Mouse (Mus musculus) heart, embryonic 16.5 days (tissue): Measurements from ENCODE around the gene Dnaic1. TPM values are rescaled to one million over a fixed set of nuclear protein-coding genes. Genes with fewer than 3 reads are reported as not detected.

ENCODE experiments used
- ATAC-seq: fragments of 200-750 bp; cut with Nextera tagmentation; replicated peaks from 2 replicates; pipeline ENCODE4 v1.8.0; 2017; ENCODE audit warnings: moderate number of reproducible peaks; ENCODE audit not compliant: insufficient read depth, low FRiP score; ENCODE audit errors: extremely low read depth
- H3K27ac ChIP-seq: fragments of 300-500 bp; sonication (generic); 2 replicates; pipeline ENCODE4 v1.5.1; 2014; ENCODE audit warnings: mild to moderate bottlenecking, low read length, control low read depth, moderate library complexity
- H3K27me3 ChIP-seq: fragments of 300-500 bp; sonication (generic); 2 replicates; pipeline ENCODE4 v1.6.1; 2014; ENCODE audit warnings: low read length, mixed read lengths; ENCODE audit not compliant: control insufficient read depth, insufficient read depth
- H3K36me3 ChIP-seq: fragments of 300-500 bp; sonication (generic); 2 replicates; pipeline ENCODE4 v1.6.1; 2014; ENCODE audit not compliant: control insufficient read depth, insufficient read depth
- H3K4me1 ChIP-seq: fragments of 300-500 bp; sonication (generic); 2 replicates; pipeline ENCODE4 v1.6.1; 2014; ENCODE audit warnings: low read length, mixed read lengths; ENCODE audit not compliant: control insufficient read depth, insufficient read depth
- H3K4me2 ChIP-seq: fragments of 300-500 bp; sonication (generic); 2 replicates; pipeline ENCODE4 v1.6.1; 2014; ENCODE audit warnings: low read depth, mild to moderate bottlenecking, control low read depth, low read length
- H3K4me3 ChIP-seq: fragments of 300-500 bp; sonication (generic); 2 replicates; pipeline ENCODE4 v1.5.1; 2014; ENCODE audit warnings: mild to moderate bottlenecking, control low read depth, low read length
- H3K9ac ChIP-seq: fragments of 300-500 bp; sonication (generic); 2 replicates; pipeline ENCODE4 v1.6.1; 2014; ENCODE audit warnings: low read length, control low read depth
- H3K9me3 ChIP-seq: fragments of 300-500 bp; sonication (generic); replicated peaks from 2 replicates; pipeline ENCODE4 v1.6.1; 2016; ENCODE audit warnings: low read length; ENCODE audit not compliant: control insufficient read depth
- WGBS: fragments of 180-500 bp; shearing (Covaris S2); extraction: QIAGEN DNeasy Blood & Tissue Kit; methylation state at CpG from one replicate; pipeline ENCODE4 v1.1.7; 2014; 5-methylcytosine and 5-hydroxymethylcytosine counted together
- polyA plus RNA-seq: library from polyadenylated mRNA; unstranded; fragments of >200 nt; fragmentation: Nextera tagmentation; extraction: Ambion mirVana; gene quantifications from 2 replicates; pipeline ENCODE4 v1.2.1, GENCODE M21; 2015

Dnaic1 gene
- polyA plus RNA-seq, 1 experiment from 2014 or later = 2.6 TPM

- no peak for ATAC-seq
- WGBS = 67% methylated on average over 3 of the region's 3 CpGs
Observed at GRCm38 (mm10) chr4:41557092-41557491, 12.5 kb upstream of the Dnaic1 start.

GRCm38 (mm10) chr4:41563297-41563696, 6.3 kb upstream of the Dnaic1 start:
- no peaks in the 10 kb centered on the region for H3K36me3 ChIP-seq
- no peaks in the 10 kb centered on the region; the same call in 1 of the 2 replicates for H3K27me3 ChIP-seq
- H3K4me2 ChIP-seq = no peak overlapping the region
- peaks cover 3% of the 10 kb centered on the region; the same call in 1 of the 2 replicates for H3K4me1 ChIP-seq
- H3K27ac ChIP-seq = no peak overlapping the region
- no peaks in the 10 kb centered on the region for H3K9me3 ChIP-seq
- H3K4me3 ChIP-seq = no peak overlapping the region
- H3K9ac ChIP-seq = no peak overlapping the region
- whole genome bisulfite sequencing = 85% methylated on average over 5 of the region's 5 CpGs
- ATAC-seq = no peak

More at GRCm38 (mm10) chr4:41557092-41557491, 12.5 kb upstream of the Dnaic1 start:
- Histone ChIP-seq H3K9ac (no peak overlapping the region), H3K27me3 (no peaks in the 10 kb centered on the region), H3K9me3 (no peaks in the 10 kb centered on the region), H3K27ac (no peak overlapping the region), H3K4me2 (no peak overlapping the region), H3K36me3 (no peaks in the 10 kb centered on the region), H3K4me1 (peaks cover 12% of the 10 kb centered on the region), H3K4me3 (no peak overlapping the region)

GRCm38 (mm10) chr4:41566123-41566522, 3.5 kb upstream of the Dnaic1 start:
- no peak overlapping the region for H3K9ac ChIP-seq
- WGBS = 14% methylated on average over 3 of the region's 3 CpGs
- H3K4me3 ChIP-seq = no peak overlapping the region
- H3K9me3 ChIP-seq = no peaks in the 10 kb centered on the region
- H3K36me3 ChIP-seq = no peaks in the 10 kb centered on the region
- H3K4me2 ChIP-seq = no peak overlapping the region
- no peaks in the 10 kb centered on the region; the same call in 1 of the 2 replicates for H3K27me3 ChIP-seq
- no peak for ATAC-seq
- H3K27ac ChIP-seq = no peak overlapping the region
- H3K4me1 ChIP-seq = peaks cover 5% of the 10 kb centered on the region; the same call in 1 of the 2 replicates

GRCm38 (mm10) chr4:41568239-41568638, 1.3 kb upstream of the Dnaic1 start:
- H3K9me3 ChIP-seq = no peaks in the 10 kb centered on the region
- no peak for ATAC-seq

GRCm38 (mm10) chr4:41568682-41569410, 729 bp upstream of the Dnaic1 start:
- Histone ChIP-seq H3K36me3 (no peaks in the 10 kb centered on the region), H3K9me3 (no peaks in the 10 kb centered on the region), H3K4me1 (peaks cover 5% of the 10 kb centered on the region; the same call in 1 of the 2 replicates), H3K27ac (peak overlapping the region; percentile 32; the same call in 1 of the 2 replicates), H3K9ac (peak overlapping the region; percentile 81), H3K27me3 (no peaks in the 10 kb centered on the region; the same call in 1 of the 2 replicates), H3K4me2 (peak overlapping the region; percentile 88), H3K4me3 (peak overlapping the region; percentile 84)
- under 1% methylated on average over 56 of the region's 58 CpGs for WGBS
- ATAC-seq = peak; percentile 21

More at GRCm38 (mm10) chr4:41568239-41568638, 1.3 kb upstream of the Dnaic1 start:
- no peak overlapping the region for H3K27ac ChIP-seq
- WGBS = 12% methylated on average over 19 of the region's 19 CpGs
- H3K4me2 ChIP-seq = peak overlapping the region; percentile 88
- H3K4me3 ChIP-seq = peak overlapping the region; percentile 84
- peaks cover 5% of the 10 kb centered on the region; the same call in 1 of the 2 replicates for H3K4me1 ChIP-seq
- no peaks in the 10 kb centered on the region for H3K36me3 ChIP-seq
- H3K27me3 ChIP-seq = no peaks in the 10 kb centered on the region; the same call in 1 of the 2 replicates
- H3K9ac ChIP-seq = peak overlapping the region; percentile 81

- H3K27me3 ChIP-seq = no peaks in the 10 kb centered on the region; the same call in 1 of the 2 replicates
- WGBS = 31% methylated on average over 5 of the region's 5 CpGs
- H3K4me2 ChIP-seq = no peak overlapping the region
- H3K27ac ChIP-seq = no peak overlapping the region
- H3K4me3 ChIP-seq = no peak overlapping the region
- no peaks in the 10 kb centered on the region for H3K9me3 ChIP-seq
- H3K36me3 ChIP-seq = no peaks in the 10 kb centered on the region
- H3K9ac ChIP-seq = no peak overlapping the region
- peaks cover 5% of the 10 kb centered on the region; the same call in 1 of the 2 replicates for H3K4me1 ChIP-seq
- ATAC-seq = no peak
Observed at GRCm38 (mm10) chr4:41571490-41571889, 1.9 kb downstream of the Dnaic1 start.

GRCm38 (mm10) chr4:41573492-41573891, 3.9 kb downstream of the Dnaic1 start:
- Histone ChIP-seq H3K27me3 (no peaks in the 10 kb centered on the region), H3K9ac (no peak overlapping the region), H3K27ac (no peak overlapping the region), H3K4me3 (no peak overlapping the region), H3K4me2 (no peak overlapping the region), H3K4me1 (peaks cover under 1% of the 10 kb centered on the region; the same call in 1 of the 2 replicates), H3K9me3 (no peaks in the 10 kb centered on the region), H3K36me3 (no peaks in the 10 kb centered on the region)
- 58% methylated on average over 4 of the region's 4 CpGs for WGBS
- no peak for ATAC-seq

- no peaks in the 10 kb centered on the region for H3K27me3 ChIP-seq
- H3K27ac ChIP-seq = no peak overlapping the region
- no peaks in the 10 kb centered on the region for H3K4me1 ChIP-seq
- 24% methylated on average over 6 of the region's 6 CpGs for WGBS
- 0 out of 2 replicates have a peak overlapping the region, but pooled peaks have one; percentile 1 for H3K4me2 ChIP-seq
- no peak for ATAC-seq
- H3K4me3 ChIP-seq = no peak overlapping the region
- H3K9ac ChIP-seq = no peak overlapping the region
- no peaks in the 10 kb centered on the region for H3K9me3 ChIP-seq
- H3K36me3 ChIP-seq = no peaks in the 10 kb centered on the region
Observed at GRCm38 (mm10) chr4:41575914-41576313, 6.3 kb downstream of the Dnaic1 start.

- H3K4me1 ChIP-seq = no peaks in the 10 kb centered on the region
- 79% methylated on average over 7 of the region's 7 CpGs for WGBS
- H3K36me3 ChIP-seq = no peaks in the 10 kb centered on the region
- H3K9me3 ChIP-seq = no peaks in the 10 kb centered on the region
- no peak for ATAC-seq
- no peak overlapping the region for H3K4me3 ChIP-seq
- H3K27me3 ChIP-seq = peaks cover 2% of the 10 kb centered on the region; the same call in 1 of the 2 replicates
- H3K27ac ChIP-seq = no peak overlapping the region
- H3K4me2 ChIP-seq = no peak overlapping the region
- H3K9ac ChIP-seq = no peak overlapping the region
Observed at GRCm38 (mm10) chr4:41583353-41583752, 13.8 kb downstream of the Dnaic1 start.
